Mouse (Mus musculus): Measurements from ENCODE around the gene Telo2. TPM values are rescaled to one million over a fixed set of nuclear protein-coding genes. Genes with fewer than 3 reads are reported as not detected.
A peak's percentile ranks its signal among the peaks of the same experiment; 100 is the strongest.

Gene Telo2
- polyA plus RNA-seq (2014; fragmentation: Nextera tagmentation; extraction: Ambion mirVana), result 39.8 and 41.7 TPM in 2 replicates

DNA sequence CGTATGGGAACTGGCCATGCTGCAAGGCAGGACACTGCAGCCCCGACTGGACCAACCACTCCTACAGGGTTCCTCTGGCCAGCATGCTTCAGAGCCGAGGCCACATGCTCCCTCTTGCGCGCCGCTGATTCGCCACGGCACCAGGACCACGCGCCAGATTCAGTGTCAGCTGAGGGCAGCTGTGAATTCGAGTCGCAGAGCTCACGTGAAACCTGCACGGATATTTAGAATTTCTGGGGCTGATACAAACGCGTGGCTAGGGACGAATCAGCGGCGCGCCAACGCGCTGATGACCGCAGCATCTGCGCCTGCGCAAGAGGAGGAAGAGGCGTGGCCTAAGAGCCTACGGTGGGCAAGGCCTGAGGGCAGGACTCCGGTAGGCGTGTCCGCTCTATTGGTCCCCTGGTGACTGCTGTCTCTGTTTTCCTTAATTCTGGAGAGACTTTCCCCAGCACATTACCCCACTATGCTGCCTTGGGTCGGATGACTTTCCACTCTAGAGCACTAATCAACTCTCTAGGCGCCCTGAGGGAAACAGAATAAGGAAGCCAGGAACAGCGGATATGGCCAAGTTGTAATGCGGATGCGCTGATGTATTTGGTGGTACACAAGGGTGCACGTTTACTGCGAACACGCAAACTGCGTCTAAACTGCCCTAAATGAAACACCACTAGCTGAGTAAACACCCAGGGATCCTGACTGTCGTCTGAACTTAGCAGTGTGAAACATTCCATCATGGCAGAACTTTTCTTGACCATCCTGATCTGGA, at the start of gene Telo2:
Gene Telo2, minus strand, starts transcription at position 304 of the 769 bp plus-strand sequence.
- WGBS, result 5% methylated on average over 40 of the region's 40 CpGs
- Histone ChIP-seq H3K4me2 (replicated peaks) (peak within 1 kb of the TSS; percentile 89), H3K4me3 (replicated peaks; ENCODE audit: low read length) (peak within 1 kb of the TSS; percentile 54), H3K27ac (peak within 1 kb of the TSS; percentile 89), H3K9ac (peak within 1 kb of the TSS; percentile 72), H3K27me3 (ENCODE audit: control insufficient read depth, insufficient read depth, low read length) (peaks cover 4% of the 10 kb centered on the region; the same call in 1 of the 2 replicates), H3K4me1 (replicated peaks; ENCODE audit: control insufficient read depth, insufficient read depth, low read length) (peaks cover 9% of the 10 kb centered on the region; the same call in 1 of the 2 replicates), H3K36me3 (replicated peaks; ENCODE audit: control insufficient read depth, insufficient read depth) (peaks cover 13% of the 10 kb centered on the region; the same call in 1 of the 2 replicates), H3K9me3 (ENCODE audit: control insufficient read depth, low read length) (no peaks in the 10 kb centered on the region)
- DNase-seq (ENCODE audit: low spot score) (peak; percentile 94), ATAC-seq (ENCODE audit: low FRiP score) (peak; percentile 92)

DNA sequence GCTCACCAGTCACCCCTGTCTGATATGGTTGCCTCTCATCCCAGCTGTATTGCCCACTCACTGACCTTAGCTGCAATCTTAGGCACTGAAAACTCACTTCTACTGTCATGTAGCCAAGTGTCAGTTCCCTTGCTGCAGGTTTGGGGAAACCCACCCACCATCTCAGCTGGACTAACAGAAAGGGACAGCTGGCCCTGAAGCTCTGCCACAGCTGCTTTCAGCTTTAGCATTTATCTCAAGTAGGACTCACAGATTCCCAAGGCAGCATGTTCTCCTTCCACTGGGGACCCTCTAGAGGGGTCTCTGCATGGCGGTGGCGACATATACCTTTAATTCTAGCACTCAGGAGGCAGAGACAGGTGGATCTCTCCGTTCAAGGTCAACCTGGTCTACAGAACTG, 49.0 kb upstream of the Telo2 start:
- Histone ChIP-seq H3K27me3 (ENCODE audit: control insufficient read depth, insufficient read depth, low read length) (no peaks in the 10 kb centered on the region), H3K4me3 (replicated peaks; ENCODE audit: low read length) (no peak overlapping the region), H3K9ac (no peak overlapping the region), H3K9me3 (ENCODE audit: control insufficient read depth, low read length) (no peaks in the 10 kb centered on the region), H3K4me1 (replicated peaks; ENCODE audit: control insufficient read depth, insufficient read depth, low read length) (no peaks in the 10 kb centered on the region), H3K36me3 (replicated peaks; ENCODE audit: control insufficient read depth, insufficient read depth) (peaks cover 21% of the 10 kb centered on the region), H3K27ac (no peak overlapping the region), H3K4me2 (replicated peaks) (no peak overlapping the region)
- ATAC-seq (ENCODE audit: low FRiP score) (no peak), DNase-seq (ENCODE audit: low spot score) (no peak)
- 92% methylated on average over 3 of the region's 3 CpGs for WGBS

- H3K4me2 ChIP-seq (replicated peaks), result no peak overlapping the region
- no peaks in the 10 kb centered on the region for H3K9me3 ChIP-seq (ENCODE audit: control insufficient read depth, low read length)
- DNase-seq (ENCODE audit: low spot score) (no peak), ATAC-seq (ENCODE audit: low FRiP score) (no peak)
- WGBS, result 80% methylated on average over 7 of the region's 7 CpGs
- no peak overlapping the region for H3K4me3 ChIP-seq (replicated peaks; ENCODE audit: low read length)
- H3K27ac ChIP-seq, result no peak overlapping the region
- no peaks in the 10 kb centered on the region for H3K27me3 ChIP-seq (ENCODE audit: control insufficient read depth, insufficient read depth, low read length)
- no peaks in the 10 kb centered on the region for H3K4me1 ChIP-seq (replicated peaks; ENCODE audit: control insufficient read depth, insufficient read depth, low read length)
- H3K9ac ChIP-seq, result no peak overlapping the region
- H3K36me3 ChIP-seq (replicated peaks; ENCODE audit: control insufficient read depth, insufficient read depth), result peaks cover 31% of the 10 kb centered on the region
These were observed 47.6 kb upstream of the Telo2 start for GRCm38 (mm10) chr17:25163387-25163786.

DNA sequence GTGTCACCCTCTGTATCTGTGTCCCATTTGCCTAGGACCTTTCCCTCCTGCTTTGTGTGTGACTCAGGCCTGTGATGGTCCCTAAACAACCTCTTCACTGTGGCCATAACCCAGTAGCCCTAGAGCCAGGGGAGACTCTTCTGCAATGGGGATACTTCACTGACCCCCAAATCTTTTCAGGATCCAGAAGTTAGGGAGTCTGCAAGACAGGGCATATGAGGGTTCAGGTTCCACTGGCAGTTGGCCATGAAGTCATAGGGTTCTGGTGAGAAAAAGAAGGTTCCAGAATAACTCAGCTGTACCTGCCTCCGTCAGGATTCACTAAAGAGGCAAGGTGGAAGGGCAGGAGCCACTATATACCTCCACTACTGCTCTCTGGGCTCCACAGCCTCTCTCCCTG, 46.4 kb upstream of the Telo2 start, which contains the start of gene Ccdc154:
Gene Ccdc154, plus strand, starts transcription at position 301 of the 400 bp plus-strand sequence.
- no peak within 1 kb of the TSS for H3K27ac ChIP-seq
- H3K4me3 ChIP-seq (replicated peaks; ENCODE audit: low read length), result no peak within 1 kb of the TSS
- no peak for DNase-seq (ENCODE audit: low spot score)
- H3K27me3 ChIP-seq (ENCODE audit: control insufficient read depth, insufficient read depth, low read length), result no peaks in the 10 kb centered on the region
- H3K4me2 ChIP-seq (replicated peaks), result no peak within 1 kb of the TSS
- no peaks in the 10 kb centered on the region for H3K4me1 ChIP-seq (replicated peaks; ENCODE audit: control insufficient read depth, insufficient read depth, low read length)
- peaks cover 38% of the 10 kb centered on the region for H3K36me3 ChIP-seq (replicated peaks; ENCODE audit: control insufficient read depth, insufficient read depth)
- WGBS, result 100% methylated on average over 1 of the region's 1 CpGs
- H3K9ac ChIP-seq, result no peak within 1 kb of the TSS
- H3K9me3 ChIP-seq (ENCODE audit: control insufficient read depth, low read length), result no peaks in the 10 kb centered on the region
- ATAC-seq (ENCODE audit: low FRiP score), result no peak

DNA sequence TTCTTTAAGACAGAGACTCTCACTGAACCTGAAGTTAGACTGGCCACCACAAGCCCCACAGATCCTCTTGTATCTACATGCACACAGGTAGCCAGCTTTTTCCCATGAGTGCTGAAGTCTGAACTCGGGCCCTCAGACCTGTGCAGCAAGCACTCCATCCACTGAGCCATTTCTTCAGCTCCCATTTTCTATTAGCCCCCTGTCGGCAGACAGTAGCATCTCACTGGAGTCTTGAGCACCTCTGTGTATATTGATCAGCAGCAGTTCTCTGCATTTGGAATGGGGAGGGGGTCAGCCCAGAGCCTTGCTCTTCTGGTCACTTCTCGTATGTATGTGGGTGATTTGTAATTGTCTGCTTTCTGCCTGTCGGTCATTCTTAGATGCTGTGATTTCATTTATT, 24.2 kb upstream of the Telo2 start:
- Histone ChIP-seq H3K27ac (no peak overlapping the region), H3K9ac (no peak overlapping the region), H3K36me3 (replicated peaks; ENCODE audit: control insufficient read depth, insufficient read depth) (peaks cover 25% of the 10 kb centered on the region), H3K4me2 (replicated peaks) (no peak overlapping the region), H3K4me1 (replicated peaks; ENCODE audit: control insufficient read depth, insufficient read depth, low read length) (no peaks in the 10 kb centered on the region), H3K9me3 (ENCODE audit: control insufficient read depth, low read length) (no peaks in the 10 kb centered on the region), H3K4me3 (replicated peaks; ENCODE audit: low read length) (no peak overlapping the region), H3K27me3 (ENCODE audit: control insufficient read depth, insufficient read depth, low read length) (no peaks in the 10 kb centered on the region)
- WGBS, result 70% methylated on average over 4 of the region's 4 CpGs
- no peak for ATAC-seq (ENCODE audit: low FRiP score)
- DNase-seq (ENCODE audit: low spot score), result no peak

DNA sequence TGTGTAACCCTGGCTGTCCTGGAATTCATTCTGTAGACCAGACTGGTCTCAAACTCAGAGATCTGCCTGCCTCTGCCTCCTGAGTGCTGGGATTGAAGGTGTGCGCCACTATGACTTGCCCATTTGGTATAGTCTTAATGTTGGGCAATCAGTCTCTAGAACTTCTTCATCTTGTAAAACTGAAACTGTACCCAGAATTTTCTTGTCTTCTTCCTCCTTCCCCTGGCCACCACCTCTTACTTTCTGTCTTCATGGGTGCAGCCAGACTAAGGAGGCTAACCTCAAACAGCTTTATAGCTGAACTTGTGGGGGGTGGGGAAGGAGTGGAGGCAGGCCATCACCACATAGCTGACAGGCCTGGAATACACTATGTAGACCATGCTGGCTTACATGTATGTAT, 23.0 kb upstream of the Telo2 start:
- no peak overlapping the region for H3K4me3 ChIP-seq (replicated peaks; ENCODE audit: low read length)
- WGBS, result 100% methylated on average over 1 of the region's 1 CpGs
- no peak overlapping the region for H3K27ac ChIP-seq
- 0 out of 2 replicates have a peak, but pooled peaks cover 15% of the 10 kb centered on the region for H3K36me3 ChIP-seq (replicated peaks; ENCODE audit: control insufficient read depth, insufficient read depth)
- no peaks in the 10 kb centered on the region for H3K9me3 ChIP-seq (ENCODE audit: control insufficient read depth, low read length)
- no peak for DNase-seq (ENCODE audit: low spot score)
- no peak for ATAC-seq (ENCODE audit: low FRiP score)
- H3K4me1 ChIP-seq (replicated peaks; ENCODE audit: control insufficient read depth, insufficient read depth, low read length), result peaks cover 6% of the 10 kb centered on the region
- no peak overlapping the region for H3K4me2 ChIP-seq (replicated peaks)
- no peaks in the 10 kb centered on the region for H3K27me3 ChIP-seq (ENCODE audit: control insufficient read depth, insufficient read depth, low read length)
- H3K9ac ChIP-seq, result no peak overlapping the region

DNA sequence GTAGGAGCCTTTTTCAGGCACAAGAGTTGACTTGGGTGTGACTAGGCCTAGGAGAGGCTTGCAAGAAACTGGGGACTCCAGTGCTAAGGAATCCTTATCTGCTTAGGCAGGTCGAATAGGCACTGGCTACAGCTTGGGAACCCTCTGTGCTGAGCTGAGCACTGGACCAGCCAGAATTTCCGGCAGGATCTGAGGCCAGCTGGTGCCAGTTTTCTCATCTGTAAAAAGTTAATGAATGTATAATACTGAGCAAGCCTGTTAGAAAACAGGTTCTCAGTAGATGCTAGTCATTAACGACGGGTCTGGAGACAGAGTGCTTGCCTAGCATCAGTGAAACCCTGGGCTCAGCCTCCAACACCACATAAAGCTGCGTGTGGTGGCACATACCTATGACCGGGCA, 19.9 kb upstream of the Telo2 start:
- peaks cover 7% of the 10 kb centered on the region for H3K4me1 ChIP-seq (replicated peaks; ENCODE audit: control insufficient read depth, insufficient read depth, low read length)
- no peaks in the 10 kb centered on the region for H3K27me3 ChIP-seq (ENCODE audit: control insufficient read depth, insufficient read depth, low read length)
- H3K9me3 ChIP-seq (ENCODE audit: control insufficient read depth, low read length), result no peaks in the 10 kb centered on the region
- 92% methylated on average over 6 of the region's 6 CpGs for WGBS
- H3K4me3 ChIP-seq (replicated peaks; ENCODE audit: low read length), result no peak overlapping the region
- H3K4me2 ChIP-seq (replicated peaks), result no peak overlapping the region
- no peak overlapping the region for H3K9ac ChIP-seq
- DNase-seq (ENCODE audit: low spot score), result no peak
- ATAC-seq (ENCODE audit: low FRiP score), result no peak
- H3K27ac ChIP-seq, result no peak overlapping the region
- 0 out of 2 replicates have a peak, but pooled peaks cover 15% of the 10 kb centered on the region for H3K36me3 ChIP-seq (replicated peaks; ENCODE audit: control insufficient read depth, insufficient read depth)

DNA sequence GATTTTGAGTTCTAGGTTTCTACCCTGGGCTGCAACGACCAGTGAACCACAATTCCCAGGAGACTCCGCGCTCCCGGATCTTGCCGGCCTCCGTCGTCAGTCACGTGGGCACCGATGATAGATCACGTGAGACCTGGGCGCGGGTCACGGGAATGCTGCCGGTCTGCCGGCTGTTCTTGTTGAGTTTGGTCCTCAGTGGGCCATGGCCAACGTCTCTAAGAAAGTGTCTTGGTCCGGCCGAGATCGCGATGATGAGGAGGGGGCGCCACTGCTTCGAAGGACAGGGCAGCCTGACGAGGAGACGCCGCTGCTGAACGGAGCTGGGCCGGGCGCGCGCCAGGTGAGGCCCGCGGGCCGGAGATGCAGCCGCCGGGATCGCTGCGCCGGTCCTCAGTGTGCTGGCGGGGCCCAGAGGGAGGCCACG, 17.5 kb upstream of the Telo2 start, which contains the start of gene Clcn7:
Gene Clcn7, plus strand, starts transcription at position 117 of the 424 bp plus-strand sequence.
- peak within 1 kb of the TSS; percentile 73 for H3K4me2 ChIP-seq (replicated peaks)
- DNase-seq (ENCODE audit: low spot score) (peak; percentile 96), ATAC-seq (ENCODE audit: low FRiP score) (peak; percentile 89)
- 0 out of 2 replicates have a peak, but pooled peaks cover 9% of the 10 kb centered on the region for H3K36me3 ChIP-seq (replicated peaks; ENCODE audit: control insufficient read depth, insufficient read depth)
- peak within 1 kb of the TSS; percentile 77 for H3K9ac ChIP-seq
- H3K9me3 ChIP-seq (ENCODE audit: control insufficient read depth, low read length), result no peaks in the 10 kb centered on the region
- WGBS, result under 1% methylated on average over 40 of the region's 40 CpGs
- H3K4me3 ChIP-seq (replicated peaks; ENCODE audit: low read length), result peak within 1 kb of the TSS; percentile 84
- peaks cover 7% of the 10 kb centered on the region for H3K4me1 ChIP-seq (replicated peaks; ENCODE audit: control insufficient read depth, insufficient read depth, low read length)
- no peaks in the 10 kb centered on the region for H3K27me3 ChIP-seq (ENCODE audit: control insufficient read depth, insufficient read depth, low read length)
- 0 out of 2 replicates have a peak within 1 kb of the TSS, but pooled peaks have one; percentile 55 for H3K27ac ChIP-seq

DNA sequence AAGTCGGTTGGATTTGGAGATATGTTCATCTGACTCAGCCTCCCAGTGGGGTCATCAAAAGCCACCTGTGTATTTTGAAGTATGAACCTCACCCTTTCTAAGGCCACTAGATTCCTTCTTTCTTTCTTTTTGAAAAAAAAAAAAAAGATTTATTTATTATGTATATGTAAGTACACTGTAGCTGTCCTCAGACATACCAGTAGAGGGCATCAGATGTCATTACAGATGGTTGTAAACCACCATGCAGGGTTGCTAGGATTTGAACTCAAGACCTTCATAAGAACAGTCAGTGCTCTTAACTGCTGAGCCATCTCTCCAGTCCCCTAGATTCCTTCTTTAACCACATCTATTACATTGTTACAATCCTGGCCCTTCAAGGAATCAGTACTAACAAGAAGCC, 14.3 kb upstream of the Telo2 start:
- H3K27ac ChIP-seq, result no peak overlapping the region
- H3K36me3 ChIP-seq (replicated peaks; ENCODE audit: control insufficient read depth, insufficient read depth), result no peaks in the 10 kb centered on the region
- no peak overlapping the region for H3K9ac ChIP-seq
- peaks cover 7% of the 10 kb centered on the region for H3K4me1 ChIP-seq (replicated peaks; ENCODE audit: control insufficient read depth, insufficient read depth, low read length)
- no peak for ATAC-seq (ENCODE audit: low FRiP score)
- H3K4me3 ChIP-seq (replicated peaks; ENCODE audit: low read length), result no peak overlapping the region
- no peaks in the 10 kb centered on the region for H3K27me3 ChIP-seq (ENCODE audit: control insufficient read depth, insufficient read depth, low read length)
- WGBS, result 85% methylated on average over 1 of the region's 1 CpGs
- no peaks in the 10 kb centered on the region for H3K9me3 ChIP-seq (ENCODE audit: control insufficient read depth, low read length)
- DNase-seq (ENCODE audit: low spot score), result no peak
- H3K4me2 ChIP-seq (replicated peaks), result no peak overlapping the region

All from hindbrain, embryonic 14.5 days (tissue).